Mouse (Mus musculus) bone marrow macrophage, adult 2 months (primary cell): ENCODE data around the gene Nsg2.

ENCODE experiments used
- CTCF ChIP-seq: IDR thresholded peaks from 2 replicates; pipeline ENCODE4 v1.5.1; 2012; ENCODE audit warnings: low read depth, mild to moderate bottlenecking, low read length, moderate library complexity
- POLR2A ChIP-seq: IDR thresholded peaks from 2 replicates; pipeline ENCODE4 v1.6.1; 2012; ENCODE audit warnings: mild to moderate bottlenecking, low read depth, low read length, borderline replicate concordance

DNA sequence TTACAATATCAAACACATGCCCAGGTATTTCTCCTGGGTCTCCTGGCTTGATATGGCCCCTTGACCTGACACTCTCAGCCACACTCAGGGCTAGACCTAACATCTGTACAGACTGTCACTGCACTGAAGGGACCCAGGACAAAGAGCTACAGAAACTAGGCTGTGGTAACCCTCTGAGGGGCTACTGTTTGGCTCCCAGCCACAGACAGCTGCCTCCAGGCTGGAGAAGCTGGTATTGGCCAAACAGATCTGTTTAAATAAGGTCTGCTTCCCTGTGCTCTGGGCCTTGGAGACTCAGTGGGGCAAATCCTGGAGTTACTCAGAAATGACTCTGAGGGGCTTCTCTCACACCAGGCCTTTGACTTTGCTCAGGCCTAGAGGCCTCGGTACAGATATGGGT is 86.3 kb downstream of the Nsg2 start:
- TF ChIP-seq CTCF (no peak), POLR2A (no peak)
